Mouse (Mus musculus): ENCODE results near the gene Arhgap21.

Gene Arhgap21

GRCm38 (mm10) chr2:20967101-20967645 is 1.5 kb downstream of the Arhgap21 start:
- peak; percentile 64 for DNase-seq (ENCODE audit: extremely low read depth, insufficient read length, low spot score)

GRCm38 (mm10) chr2:20966176-20967100 is 2.2 kb downstream of the Arhgap21 start:
- DNase-seq (ENCODE audit: extremely low read depth, insufficient read length, low spot score) = no peak

GRCm38 (mm10) chr2:20965361-20965760 is 3.3 kb downstream of the Arhgap21 start:
- DNase-seq (ENCODE audit: extremely low read depth, insufficient read length, low spot score) = no peak

GRCm38 (mm10) chr2:20964461-20964860 is 4.2 kb downstream of the Arhgap21 start:
- DNase-seq (ENCODE audit: extremely low read depth, insufficient read length, low spot score) = no peak

GRCm38 (mm10) chr2:20963226-20963805 is 5.4 kb downstream of the Arhgap21 start:
- DNase-seq (ENCODE audit: extremely low read depth, insufficient read length, low spot score) = no peak

- DNase-seq (ENCODE audit: extremely low read depth, insufficient read length, low spot score) = no peak
These were observed 6.4 kb downstream of the Arhgap21 start for GRCm38 (mm10) chr2:20962284-20962683.

GRCm38 (mm10) chr2:20961825-20962224 is 6.9 kb downstream of the Arhgap21 start:
- no peak for DNase-seq (ENCODE audit: extremely low read depth, insufficient read length, low spot score)

- no peak for DNase-seq (ENCODE audit: extremely low read depth, insufficient read length, low spot score)
These were observed 7.4 kb downstream of the Arhgap21 start for GRCm38 (mm10) chr2:20961295-20961694.

- DNase-seq (ENCODE audit: extremely low read depth, insufficient read length, low spot score) = no peak
These were observed 8.0 kb downstream of the Arhgap21 start for GRCm38 (mm10) chr2:20960668-20961035.

GRCm38 (mm10) chr2:20959906-20960667 is 8.6 kb downstream of the Arhgap21 start:
- DNase-seq (ENCODE audit: extremely low read depth, insufficient read length, low spot score) = no peak

GRCm38 (mm10) chr2:20959045-20959444 is 9.6 kb downstream of the Arhgap21 start:
- no peak for DNase-seq (ENCODE audit: extremely low read depth, insufficient read length, low spot score)

GRCm38 (mm10) chr2:20957995-20958394 is 10.7 kb downstream of the Arhgap21 start:
- no peak for DNase-seq (ENCODE audit: extremely low read depth, insufficient read length, low spot score)

GRCm38 (mm10) chr2:20956716-20957115 is 12.0 kb downstream of the Arhgap21 start:
- no peak for DNase-seq (ENCODE audit: extremely low read depth, insufficient read length, low spot score)

- DNase-seq (ENCODE audit: extremely low read depth, insufficient read length, low spot score) = no peak
These were observed 12.7 kb downstream of the Arhgap21 start for GRCm38 (mm10) chr2:20955996-20956395.

- DNase-seq (ENCODE audit: extremely low read depth, insufficient read length, low spot score) = no peak
These were observed 13.3 kb downstream of the Arhgap21 start for GRCm38 (mm10) chr2:20955376-20955775.

- no peak for DNase-seq (ENCODE audit: extremely low read depth, insufficient read length, low spot score)
These were observed 16.0 kb downstream of the Arhgap21 start for GRCm38 (mm10) chr2:20952716-20953115.

GRCm38 (mm10) chr2:20949168-20949567 is 19.5 kb downstream of the Arhgap21 start:
- DNase-seq (ENCODE audit: extremely low read depth, insufficient read length, low spot score) = no peak

- DNase-seq (ENCODE audit: extremely low read depth, insufficient read length, low spot score) = no peak
These were observed 21.6 kb downstream of the Arhgap21 start for GRCm38 (mm10) chr2:20947036-20947435.

- DNase-seq (ENCODE audit: extremely low read depth, insufficient read length, low spot score) = no peak
These were observed 23.1 kb downstream of the Arhgap21 start for GRCm38 (mm10) chr2:20945596-20945995.

- no peak for DNase-seq (ENCODE audit: extremely low read depth, insufficient read length, low spot score)
These were observed 24.8 kb downstream of the Arhgap21 start for GRCm38 (mm10) chr2:20943730-20944454.
